Mouse (Mus musculus): ENCODE measurements at regions not wholly inside any gene's neighbourhood (a gene's known extent, or its start where the extent isn't known, plus 50 kb on each side); places are given as distances from the start of the nearest gene placed in this dataset.

DNA sequence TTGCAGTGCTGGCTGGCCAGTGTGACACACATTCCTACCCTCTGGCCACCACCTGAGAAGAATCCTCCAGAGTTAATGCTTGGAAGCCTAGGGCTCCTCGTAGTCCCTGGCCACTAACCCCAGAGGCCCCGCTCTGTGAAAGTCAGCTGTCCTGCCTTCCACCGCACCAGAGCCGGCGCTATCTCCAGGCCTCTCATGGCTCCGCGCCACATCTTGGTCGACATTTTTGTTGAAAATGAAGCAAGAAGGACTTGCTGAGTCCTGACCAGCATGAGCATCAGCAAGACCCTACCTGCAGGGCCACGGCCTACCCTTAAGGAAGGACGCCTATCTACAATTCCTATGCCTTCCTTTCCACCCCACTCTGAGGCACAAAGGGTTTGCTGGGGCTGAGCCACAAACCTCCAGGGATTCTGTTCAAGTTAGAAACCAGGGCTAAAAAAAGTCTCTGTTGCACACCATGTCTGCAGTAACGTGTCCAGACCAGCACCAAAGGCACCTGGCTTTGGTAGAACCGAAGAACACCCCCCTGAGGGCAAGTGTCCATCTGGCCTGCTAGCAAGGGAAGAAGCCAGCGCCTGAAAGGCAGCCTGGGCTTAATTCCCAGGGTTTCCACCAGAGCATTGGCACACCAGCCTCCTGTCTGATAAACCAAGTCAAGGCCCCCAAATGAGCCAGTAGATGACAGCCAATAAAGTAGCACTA, 97.5 kb upstream of the Spred2 start:
- no peak for DNase-seq (ENCODE audit: low spot score in 2 of 2)

DNA sequence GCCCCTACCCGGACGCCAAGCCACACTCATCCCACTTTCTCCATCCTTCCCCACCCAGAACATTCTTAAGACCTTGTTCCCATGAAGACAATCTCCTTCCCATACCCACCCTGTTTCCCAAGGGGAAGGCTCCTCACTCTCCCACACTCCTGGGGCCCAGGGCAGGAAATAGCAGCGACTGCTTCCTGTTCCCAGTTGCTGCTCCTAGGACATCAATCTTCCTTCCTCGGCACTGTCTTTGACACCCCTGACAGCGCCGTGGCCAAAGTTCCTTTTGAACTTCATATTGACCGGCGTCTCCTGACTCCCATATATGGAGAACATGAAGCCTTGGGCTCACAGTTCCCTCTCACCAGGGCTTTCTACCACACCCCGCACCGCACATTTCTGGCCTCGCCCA, 96.2 kb upstream of the Spred2 start:
- DNase-seq (ENCODE audit: low spot score in 2 of 2): no peak

- DNase-seq (ENCODE audit: low spot score in 2 of 2): no peak
These were observed 95.2 kb upstream of the Spred2 start for GRCm38 (mm10) chr11:19828959-19829401.

- no peak for DNase-seq (ENCODE audit: low spot score in 2 of 2)
These were observed 94.5 kb upstream of the Spred2 start for GRCm38 (mm10) chr11:19829564-19830279.

GRCm38 (mm10) chr11:19830280-19831062, 93.7 kb upstream of the Spred2 start:
- peak; percentile 34 to 58 for DNase-seq (ENCODE audit: low spot score in 2 of 2)

- DNase-seq (ENCODE audit: low spot score in 2 of 2): no peak
These were observed 89.6 kb upstream of the Spred2 start for GRCm38 (mm10) chr11:19834561-19834960.

- DNase-seq (ENCODE audit: low spot score in 2 of 2): no peak
These were observed 88.9 kb upstream of the Spred2 start for GRCm38 (mm10) chr11:19835221-19835745.

DNA sequence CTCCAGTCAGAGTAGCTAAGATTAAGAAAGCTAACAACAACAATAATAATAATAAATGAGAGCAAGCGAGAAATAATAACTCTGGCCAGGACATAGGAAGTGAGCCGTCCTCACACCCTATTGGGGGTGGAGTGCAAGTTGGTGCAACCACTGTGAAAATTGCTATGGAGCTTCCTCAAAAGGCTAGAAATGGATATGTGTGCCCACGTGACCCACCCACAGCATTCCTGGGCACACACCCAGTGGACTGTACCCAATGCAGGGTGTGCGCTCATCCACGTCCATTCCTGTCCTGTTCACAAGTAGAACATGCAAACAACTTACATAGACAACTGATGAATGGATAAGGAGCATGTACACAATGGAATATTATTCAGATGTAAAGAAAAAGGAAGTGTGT, 85.2 kb upstream of the Spred2 start:
- DNase-seq (ENCODE audit: low spot score in 2 of 2): no peak

DNA sequence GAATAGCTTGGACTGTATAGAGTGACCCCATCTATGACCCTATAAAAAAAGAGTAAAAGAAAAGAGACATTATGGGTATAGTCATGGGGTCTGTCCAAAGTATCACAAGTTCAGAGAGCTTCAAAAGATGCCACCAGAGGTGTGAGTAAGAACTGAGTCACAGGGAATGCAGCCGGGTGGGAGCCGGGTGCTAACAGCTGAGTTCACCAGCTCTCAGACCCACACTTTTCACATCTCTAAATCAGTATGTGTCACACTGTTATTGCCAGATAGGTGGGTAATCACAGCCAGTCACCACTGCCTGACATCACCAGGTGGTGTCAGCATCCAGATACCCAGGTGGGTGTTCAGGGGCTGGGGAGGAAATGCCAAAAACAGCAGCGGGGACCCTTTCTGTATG, 81.1 kb upstream of the Spred2 start:
- DNase-seq (ENCODE audit: low spot score in 2 of 2): no peak

- no peak for DNase-seq (ENCODE audit: low spot score in 2 of 2)
These were observed 76.3 kb upstream of the Spred2 start for GRCm38 (mm10) chr11:19847910-19848309.

- DNase-seq (ENCODE audit: low spot score in 2 of 2): no peak
These were observed 75.8 kb upstream of the Spred2 start for GRCm38 (mm10) chr11:19848412-19848811.

DNA sequence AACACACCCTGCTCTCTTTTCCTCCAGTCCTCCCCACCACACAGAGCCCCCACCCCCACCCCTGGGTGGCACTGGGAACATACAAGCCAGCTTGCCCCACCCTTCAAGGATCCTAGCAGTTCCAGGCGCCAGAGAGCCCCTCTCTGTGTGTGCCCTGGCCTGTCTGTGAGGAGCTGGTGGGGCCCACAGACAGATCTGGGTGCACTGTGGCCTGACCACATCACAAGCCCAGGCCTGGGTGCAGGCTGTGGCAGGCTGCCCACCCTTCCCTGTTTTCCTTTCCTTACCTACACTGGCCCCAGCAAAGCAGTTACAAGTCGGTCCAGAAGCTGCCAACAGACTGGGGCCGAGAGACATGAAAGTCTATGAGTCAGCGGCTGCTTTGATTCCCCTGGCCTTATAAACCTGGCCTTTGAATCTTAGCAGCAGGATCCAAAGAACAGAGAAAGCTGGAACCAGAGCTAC, 74.8 kb upstream of the Spred2 start:
- no peak for DNase-seq (ENCODE audit: low spot score in 2 of 2)

DNA sequence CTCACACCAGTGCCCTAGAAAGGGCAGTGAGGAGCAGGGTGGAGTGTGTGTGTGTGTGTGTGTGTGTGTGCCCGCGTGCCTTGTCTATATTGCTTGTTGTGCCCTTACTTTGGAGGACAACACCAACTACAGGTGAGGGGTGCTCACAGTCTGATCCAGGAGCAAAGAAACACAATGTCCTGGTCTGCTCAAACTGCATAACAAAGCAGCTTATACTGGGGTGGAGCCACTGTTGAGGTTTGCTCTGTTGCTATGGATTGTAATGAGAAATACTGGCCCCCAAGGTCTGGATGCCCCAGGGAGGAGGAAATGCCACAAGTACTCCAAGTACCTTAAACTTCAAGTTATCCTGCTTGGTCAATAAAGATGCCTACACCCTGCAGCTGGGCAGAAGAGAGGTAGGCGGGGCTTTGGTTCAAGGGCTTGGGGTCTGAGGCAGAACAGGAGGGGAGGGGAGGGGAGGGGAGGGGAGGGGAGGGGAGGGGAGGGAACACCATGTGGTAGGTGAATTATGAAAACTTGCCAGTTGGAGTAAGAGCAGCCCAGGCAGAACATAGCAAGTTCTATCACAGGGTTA, 74.2 kb upstream of the Spred2 start:
- no peak for DNase-seq (ENCODE audit: low spot score in 2 of 2)

DNA sequence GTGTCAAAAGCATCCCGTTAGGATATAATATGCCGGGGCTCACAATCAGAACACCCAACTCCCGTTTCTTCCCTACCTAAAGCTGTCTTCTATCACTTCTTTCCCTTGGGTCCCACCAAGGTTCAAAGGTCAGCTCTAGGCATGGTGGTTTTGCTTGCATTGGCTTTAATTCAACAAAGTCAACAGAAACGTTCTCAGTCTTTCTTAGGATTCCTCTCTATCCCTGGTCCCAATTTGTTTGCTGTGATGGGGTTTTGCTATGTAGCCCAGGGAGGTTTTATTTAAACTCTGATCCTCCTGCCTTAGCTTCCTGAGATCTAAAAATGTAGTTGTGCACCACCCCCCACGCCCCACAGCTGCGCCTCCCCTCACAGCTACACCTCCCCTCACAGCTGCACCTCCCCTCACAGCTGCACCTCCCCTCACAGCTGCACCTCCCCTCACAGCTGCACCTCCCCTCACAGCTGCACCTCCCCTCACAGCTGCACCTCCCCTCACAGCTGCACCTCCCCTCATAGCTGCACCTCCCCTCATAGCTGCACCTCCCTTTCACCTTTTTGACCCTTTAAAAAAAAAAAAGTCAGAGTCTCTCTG, 73.1 kb upstream of the Spred2 start:
- no peak for DNase-seq (ENCODE audit: low spot score in 2 of 2)

DNA sequence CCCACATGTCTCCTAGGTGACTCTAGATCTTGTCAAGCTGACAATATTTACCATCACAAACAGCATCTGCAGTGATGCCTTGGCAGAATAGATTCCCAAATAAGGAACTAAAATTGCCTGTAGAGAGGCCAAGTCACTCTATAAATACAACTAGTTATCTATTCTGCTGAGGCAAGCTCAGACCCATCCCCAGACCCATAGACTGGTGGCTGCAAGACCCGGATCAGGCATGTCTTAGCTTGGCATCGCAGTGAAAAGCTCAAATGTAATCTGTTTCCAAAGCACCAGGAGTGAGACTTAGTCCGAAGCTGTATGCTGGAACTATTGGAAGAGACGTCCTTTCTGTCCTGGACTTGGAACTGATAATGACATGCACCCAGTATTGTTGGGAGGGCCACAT, 62.6 kb upstream of the Spred2 start:
- DNase-seq (ENCODE audit: low spot score in 2 of 2): no peak

- DNase-seq (ENCODE audit: low spot score in 2 of 2): no peak
These were observed 60.8 kb upstream of the Spred2 start for GRCm38 (mm10) chr11:19863327-19863726.

DNA sequence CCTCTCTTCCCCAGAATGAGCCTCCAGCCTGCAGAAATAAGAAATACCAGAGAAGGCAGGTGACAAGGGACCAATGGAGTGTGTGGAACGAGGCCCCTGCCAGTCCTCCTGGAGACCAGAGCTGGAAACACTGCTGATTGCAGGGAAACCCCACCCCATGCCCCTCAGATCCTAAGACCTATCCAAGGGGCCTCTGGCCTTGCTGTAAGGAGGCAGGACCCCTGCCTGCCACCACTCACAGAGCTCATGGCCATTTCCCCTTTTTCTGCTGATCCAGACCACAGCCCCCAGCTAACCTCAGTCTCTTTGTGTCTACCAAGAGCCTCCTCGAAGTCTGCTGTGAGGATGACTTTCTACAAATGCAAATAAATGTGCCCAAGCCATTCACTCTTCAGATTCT, 57.9 kb upstream of the Spred2 start:
- no peak for DNase-seq (ENCODE audit: low spot score in 2 of 2)

DNA sequence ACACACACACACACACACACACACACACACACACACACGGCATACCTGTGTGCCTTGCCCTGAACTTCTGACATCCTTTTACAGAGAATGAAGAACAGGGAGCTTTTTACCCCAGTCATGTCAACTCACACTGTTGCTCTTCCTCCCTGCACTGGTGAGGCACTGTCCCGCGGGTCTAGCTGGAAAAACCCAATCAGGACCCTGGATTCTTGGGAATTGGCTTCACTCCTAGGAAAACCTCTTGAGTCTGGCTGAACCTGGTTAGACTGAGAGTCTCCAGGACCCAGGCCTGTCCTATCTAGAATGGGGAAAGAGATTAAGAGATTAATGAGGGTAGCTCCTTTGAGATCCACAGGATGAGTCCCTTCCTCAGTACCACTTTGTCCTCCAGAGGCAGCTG, 54.5 kb upstream of the Spred2 start:
- DNase-seq (ENCODE audit: low spot score in 2 of 2): no peak

DNA sequence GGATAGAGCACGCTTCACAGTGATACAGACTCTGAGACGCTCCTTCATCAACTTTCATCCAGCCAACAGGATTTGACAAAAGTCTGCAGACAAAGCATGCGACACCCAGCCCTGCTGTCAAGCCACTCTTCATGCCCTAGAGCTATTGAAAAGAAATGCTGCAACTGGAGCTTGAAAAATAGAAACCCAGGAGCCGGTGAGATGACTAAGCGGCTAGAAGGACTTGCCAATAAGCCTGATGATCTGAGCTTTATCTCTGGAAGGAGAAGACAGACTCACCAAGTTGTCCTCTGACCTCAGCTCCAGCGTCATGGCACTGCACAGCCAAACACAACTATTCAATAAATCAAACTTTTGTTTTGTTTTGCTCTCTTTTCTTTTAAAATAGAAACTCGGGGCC, 54.0 kb upstream of the Spred2 start:
- DNase-seq (ENCODE audit: low spot score in 2 of 2): no peak

GRCm38 (mm10) chr11:19873796-19874195, 50.4 kb upstream of the Spred2 start:
- no peak for DNase-seq (ENCODE audit: low spot score in 2 of 2)
